Comparison of ENCODE assay signal across 15 mouse cellular contexts in genomic region chr13:8173800-8174199, GRCm38 (mm10). TPM values are rescaled to one million over a fixed set of nuclear protein-coding genes. Genes with fewer than 3 reads are reported as not detected.
DNase-seq lines count a peak whose midpoint lies in the region; ATAC-seq and TF ChIP-seq lines count a peak whose summit lies in the region.
"Had no signal": no experiment of that assay in that cellular context is flagged by ENCODE, and none has a peak within 500 bp of the region (broad histone marks: within the 10 kb centered on the region; RNA-seq: fewer than 3 reads in every experiment).

No protein-coding gene starts in this region.

- H3K9me3 ChIP-seq in kidney, postnatal 0 days (replicated peaks; ENCODE audit: low read length) = no peaks in the 10 kb centered on the region
- H3K9me3 ChIP-seq in E14TG2a.4 (ENCODE audit: low read length) = no peaks in the 10 kb centered on the region
- H3K9me3 ChIP-seq: hindbrain, embryonic 13.5 days; liver, embryonic 15.5 days had no signal

- peak; percentile 54; the same call in 1 of the 2 replicates for TF ChIP-seq CTCF in kidney, postnatal 0 days (IDR thresholded peaks at IDR 0.05; ENCODE audit: low read depth)
- TF ChIP-seq CTCF in E14TG2a.4 (conservative IDR thresholded peaks at IDR 0.05; ENCODE audit: low read length) = peak; percentile 14; the same call in 1 of the 2 replicates

- no peak overlapping the region for H3K27ac ChIP-seq in kidney, postnatal 0 days
- H3K27ac ChIP-seq: hindbrain, embryonic 13.5 days; liver, embryonic 15.5 days had no signal

- H3K4me1 ChIP-seq in kidney, postnatal 0 days (replicated peaks; ENCODE audit: insufficient read depth, low read length) = no peaks in the 10 kb centered on the region
- no peaks in the 10 kb centered on the region for H3K4me1 ChIP-seq in E14TG2a.4 (replicated peaks; ENCODE audit: low read depth, low read length)
- H3K4me1 ChIP-seq: hindbrain, embryonic 13.5 days; liver, embryonic 15.5 days had no signal

- H3K4me2 ChIP-seq in kidney, postnatal 0 days (ENCODE audit: low read length) = no peak overlapping the region
- H3K4me2 ChIP-seq: hindbrain, embryonic 13.5 days; liver, embryonic 15.5 days had no signal

- WGBS in kidney, postnatal 0 days = 73% methylated on average over 1 of the region's 1 CpGs

- intact Hi-C loops in left cerebral cortex, postnatal 14 days (cut with DNase I) = no loop called here

- no peak overlapping the region for H3K4me3 ChIP-seq in kidney, postnatal 0 days (replicated peaks; ENCODE audit: low read depth, low read length)
- H3K4me3 ChIP-seq in E14TG2a.4 (replicated peaks; ENCODE audit: low read length) = no peak overlapping the region
- H3K4me3 ChIP-seq: hindbrain, embryonic 13.5 days; liver, embryonic 15.5 days had no signal

- no peak overlapping the region for H3K9ac ChIP-seq in kidney, postnatal 0 days (ENCODE audit: low read depth, low read length)
- H3K9ac ChIP-seq: hindbrain, embryonic 13.5 days; liver, embryonic 15.5 days had no signal

- DNase-seq in embryo, embryonic 11 days = peak; percentile 14
- DNase-seq in embryo, embryonic 9.5 days (ENCODE audit: extremely low spot score) = no peak
- peak; percentile 8 for DNase-seq in kidney, postnatal 0 days (ENCODE audit: low spot score)
- DNase-seq in kidney, postnatal 25 days = no peak
- DNase-seq in left cerebral cortex, postnatal 14 days (ENCODE audit: low spot score in 2 of 2) = peak; percentile 17 to 45
- DNase-seq in heart, adult 18-20 months = no peak
- DNase-seq: adrenal gland, adult 8-10 months; B cell, adult 2 months; cerebellum, adult 11-12 months; thymus, postnatal 4 days had no signal

- no peak for ATAC-seq in kidney, postnatal 0 days (replicated peaks; ENCODE audit: low FRiP score, low read depth)
- ATAC-seq in megakaryocyte, adult 5-6 weeks (ENCODE audit: poor library complexity, severe bottlenecking) = no peak

- no peaks in the 10 kb centered on the region for H3K27me3 ChIP-seq in kidney, postnatal 0 days (ENCODE audit: insufficient read depth, low read length)
- no peaks in the 10 kb centered on the region for H3K27me3 ChIP-seq in E14TG2a.4 (ENCODE audit: insufficient read depth, low read length)
- H3K27me3 ChIP-seq: hindbrain, embryonic 13.5 days; liver, embryonic 15.5 days had no signal

- no peaks in the 10 kb centered on the region for H3K36me3 ChIP-seq in kidney, postnatal 0 days (ENCODE audit: insufficient read depth, low read length)
- H3K36me3 ChIP-seq in E14TG2a.4 (ENCODE audit: insufficient read depth, low read length) = no peaks in the 10 kb centered on the region
- H3K36me3 ChIP-seq: hindbrain, embryonic 13.5 days; liver, embryonic 15.5 days had no signal

RNA-seq across cellular contexts. Expression of gene Adarb2, which starts 28.9 kb away (rescaled TPM):
- 0.06 and 0.08 TPM in 2 replicates for polyA plus RNA-seq in kidney, postnatal 0 days (2015; fragmentation: Nextera tagmentation; extraction: Ambion mirVana)
- 10 to 100 TPM; 24.8 to 26.8 TPM for total RNA-seq in left cerebral cortex, postnatal 14 days (2021)
- total RNA-seq in heart, adult 18-20 months (2021) = not detected
- total RNA-seq in megakaryocyte, adult 5-6 weeks (2015) = not detected in 2 replicates
- 0.04 TPM in 1 of 2 replicates, not detected in the other for total RNA-seq in megakaryocyte, adult 5-6 weeks (2017)
- total RNA-seq: neutrophil, adult 5-6 weeks had no signal

Comparison
In these comparisons a context has a peak if more than half of its experiments do, and no peak if none do; other contexts are left out.
1. DNase-seq: peak in embryo, embryonic 11 days (single experiment), kidney, postnatal 0 days (single experiment) and left cerebral cortex, postnatal 14 days (2 of 2); none in embryo, embryonic 9.5 days (single experiment), kidney, postnatal 25 days (0 of 2) and heart, adult 18-20 months (0 of 2).
2. RNA of gene Adarb2, which starts 28.9 kb away (total RNA-seq): 24.8 to 26.8 TPM in left cerebral cortex, postnatal 14 days; not detected in heart, adult 18-20 months and 0.04 TPM in megakaryocyte, adult 5-6 weeks; every median in the first group is over 10 times any median in the second.